Mouse (Mus musculus) brain, embryonic 14.5 days (tissue): ENCODE measurements around the gene Dcpp2. TPM values are rescaled to one million over a fixed set of nuclear protein-coding genes. Genes with fewer than 3 reads are reported as not detected.
"Not testable (repeated sequence)": the region's sequence is repeated elsewhere in the genome, so short reads cannot be mapped to it uniquely, and the experiment has no call there.

Experiments
- DNase-seq: peaks from one replicate; pipeline ENCODE4 v3.0.0-alpha.2; 2011; ENCODE audit warnings: low read depth
- CTCF ChIP-seq: fragments of 200-500 bp; IDR thresholded peaks from 2 replicates; pipeline ENCODE4 v1.5.1; 2012; ENCODE audit warnings: inconsistent platforms, mild to moderate bottlenecking, moderate library complexity, borderline replicate concordance; ENCODE audit not compliant: insufficient read depth, insufficient read length; ENCODE audit errors: extremely low read depth
- POLR2A ChIP-seq: fragments of 200-500 bp; IDR thresholded peaks from 2 replicates; pipeline ENCODE4 v1.6.1; 2012; ENCODE audit warnings: mild to moderate bottlenecking, inconsistent platforms, borderline replicate concordance; ENCODE audit not compliant: poor library complexity, insufficient read depth, insufficient read length, severe bottlenecking; ENCODE audit errors: extremely low read depth
- polyA plus RNA-seq: library from polyadenylated mRNA; depleted of rRNA; stranded (reverse); fragments of >200 nt; gene quantifications from 2 replicates; pipeline ENCODE4 v1.2.3, GENCODE M21; 2012; rRNA removed

The Dcpp2 gene
- not detected in 2 replicates for polyA plus RNA-seq

DNA sequence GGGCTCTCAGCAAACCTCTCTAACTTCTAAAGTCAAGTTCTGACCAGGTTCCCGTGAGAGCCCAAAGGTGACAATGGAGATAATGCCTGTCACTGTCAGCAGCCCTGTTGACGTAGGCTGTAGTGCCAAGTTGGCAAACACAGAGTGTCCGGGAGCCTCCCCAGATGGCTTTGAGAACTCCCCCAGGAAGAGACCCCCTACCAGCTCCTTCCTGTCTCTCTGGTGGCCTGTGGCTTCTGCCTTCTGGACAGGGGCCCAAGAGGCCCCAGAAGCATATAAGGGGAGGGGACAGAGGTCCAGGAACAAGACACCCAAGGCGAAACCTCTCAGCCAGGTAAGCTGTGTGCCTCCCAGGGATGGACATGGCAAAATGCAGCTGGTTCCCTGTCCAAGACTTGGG lies at the start of gene Dcpp2, which contains the start of gene Dcpp1:
TSS of gene Dcpp2 (plus strand) at position 305 of the 400 bp plus-strand sequence.
TSS of gene Dcpp1 (plus strand) at position 301 of the 400 bp plus-strand sequence.
- DNase-seq: not testable (repeated sequence)

DNA sequence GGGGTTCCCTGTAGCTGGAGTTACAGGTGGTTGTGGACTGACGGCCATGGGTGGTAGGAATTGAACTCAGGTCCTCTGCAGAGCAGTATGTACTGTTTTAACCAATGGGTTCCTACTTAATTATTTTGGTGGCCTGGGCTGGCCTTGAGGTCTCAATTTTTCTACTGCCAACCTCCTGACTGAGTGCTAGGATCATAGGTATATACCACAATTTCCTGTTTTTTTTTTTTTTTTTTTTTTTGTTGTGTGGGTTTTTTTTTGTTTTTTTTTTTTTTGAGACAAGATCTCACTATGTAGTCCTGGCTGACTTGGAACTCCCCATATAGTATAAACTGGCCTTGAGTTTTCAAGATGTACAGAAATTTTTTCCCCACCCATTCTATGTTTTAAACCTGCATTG lies 49.5 kb upstream of the Dcpp2 start:
- TF ChIP-seq POLR2A: no peak
- no peak for DNase-seq

DNA sequence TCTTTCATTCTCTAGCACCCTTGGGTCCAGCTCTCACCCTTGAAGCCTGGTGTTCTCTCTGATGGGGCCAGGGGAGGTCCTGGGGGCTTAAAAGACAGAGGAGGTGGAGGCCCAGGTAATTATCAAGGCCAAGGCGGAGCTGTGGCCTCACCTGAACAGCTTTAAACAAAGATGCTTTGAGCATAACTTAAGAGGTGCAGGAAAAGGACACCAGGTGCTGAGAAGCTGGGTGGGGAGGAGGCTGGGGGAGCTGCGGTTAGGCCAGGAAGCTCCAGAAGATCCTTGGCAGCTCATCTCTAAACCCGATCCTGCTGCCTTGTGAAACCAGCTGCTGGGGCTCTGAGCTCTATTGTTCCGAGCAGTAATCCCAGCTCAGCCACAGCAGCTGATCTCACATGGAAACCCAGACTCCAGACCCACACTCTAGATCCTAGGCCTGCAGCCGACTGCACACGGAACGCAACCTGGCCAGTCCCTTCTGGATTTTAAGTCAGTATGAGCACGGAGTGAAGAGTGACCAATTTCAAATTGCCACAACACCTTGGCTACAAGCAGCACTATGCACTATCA lies 44.6 kb upstream of the Dcpp2 start, which contains the start of gene Prss33:
TSS of gene Prss33 (minus strand) at position 51 of the 570 bp plus-strand sequence.
- TF ChIP-seq POLR2A (no peak), CTCF (no peak)
- peak; percentile 41 for DNase-seq

DNA sequence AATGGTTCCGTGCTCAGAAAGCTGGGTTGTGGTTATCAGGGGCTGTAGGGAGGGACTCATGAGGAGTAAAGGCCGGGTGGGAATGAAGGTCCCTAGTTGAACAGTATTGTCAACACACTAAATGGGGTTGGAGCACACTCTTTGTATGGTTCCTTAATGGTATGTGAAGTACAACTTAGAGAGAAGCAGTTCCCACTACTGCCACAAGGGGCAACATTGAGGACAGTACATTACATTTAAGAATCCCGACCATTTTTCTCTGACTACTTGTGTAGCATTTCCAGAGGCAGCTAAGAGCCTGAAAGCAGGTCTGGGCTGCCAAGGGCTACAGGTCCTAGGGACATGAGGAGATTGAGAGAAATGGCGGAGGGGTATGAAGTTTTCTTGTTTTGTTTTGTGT lies 39.5 kb upstream of the Dcpp2 start:
- DNase-seq: peak; percentile 79
- TF ChIP-seq CTCF: peak; percentile 62
- TF ChIP-seq POLR2A: no peak

DNA sequence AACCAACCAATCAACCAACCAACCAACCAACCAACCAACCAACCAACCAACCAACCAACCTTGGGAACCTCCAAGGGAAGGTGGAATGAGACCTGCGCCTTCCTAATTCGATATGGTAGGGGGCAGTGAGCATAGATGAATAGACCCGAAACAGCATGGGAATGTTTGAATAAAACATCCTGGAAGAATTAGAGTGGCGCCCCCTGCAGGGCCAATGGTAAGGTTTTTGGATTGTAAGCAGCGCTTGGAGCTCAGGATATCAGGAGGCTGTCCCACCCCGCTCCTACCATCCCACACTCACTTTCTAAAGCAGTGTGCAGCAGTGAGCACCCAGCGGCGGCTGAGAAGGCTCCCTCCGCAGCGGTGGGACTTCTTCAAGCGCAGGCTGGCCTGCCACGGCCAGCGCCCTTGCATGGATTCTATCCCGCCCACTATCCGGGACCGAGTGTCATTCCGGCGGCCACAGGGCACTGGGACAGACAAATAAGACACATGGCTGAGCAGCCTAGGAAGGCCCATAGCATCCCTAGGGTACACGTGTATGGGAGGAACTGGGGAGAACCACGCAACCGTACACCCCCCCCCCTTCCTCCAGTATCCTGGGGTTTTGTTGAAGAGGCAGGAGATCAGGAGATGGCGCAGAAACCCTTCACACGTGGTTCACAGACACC lies 37.4 kb upstream of the Dcpp2 start:
- TF ChIP-seq CTCF: peak; percentile 15; the same call in 1 of the 2 replicates
- TF ChIP-seq POLR2A: no peak
- no peak for DNase-seq

DNA sequence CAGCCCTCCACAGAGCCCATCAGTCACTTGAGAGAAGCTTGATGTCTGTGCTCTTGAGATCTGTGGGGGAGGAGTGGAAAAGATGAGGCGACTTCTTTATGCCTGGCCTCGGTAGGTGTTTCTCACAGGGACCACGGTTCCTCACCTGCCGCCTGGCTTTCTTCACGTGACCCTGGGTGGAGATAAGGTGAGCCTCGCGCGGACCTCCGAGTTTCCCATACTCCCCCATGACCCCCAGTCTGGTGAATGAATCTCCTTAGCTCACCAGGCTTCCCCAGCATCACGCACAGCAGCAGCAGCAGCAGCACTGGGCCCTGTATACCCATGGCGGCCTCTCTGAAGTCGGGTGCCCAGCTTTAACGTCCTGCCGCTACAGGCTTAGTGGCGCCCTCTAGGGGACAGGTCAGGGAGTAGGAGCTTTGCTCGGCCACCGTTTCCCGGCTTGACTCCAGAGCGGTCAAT lies 36.8 kb upstream of the Dcpp2 start, which contains the start of the genes Prss32 and Prss41:
TSS of gene Prss32 (plus strand) at position 44 of the 462 bp plus-strand sequence.
TSS of gene Prss41 (minus strand) at position 361 of the 462 bp plus-strand sequence.
- TF ChIP-seq POLR2A: no peak
- peak; percentile 66 for TF ChIP-seq CTCF
- peak; percentile 45 for DNase-seq

DNA sequence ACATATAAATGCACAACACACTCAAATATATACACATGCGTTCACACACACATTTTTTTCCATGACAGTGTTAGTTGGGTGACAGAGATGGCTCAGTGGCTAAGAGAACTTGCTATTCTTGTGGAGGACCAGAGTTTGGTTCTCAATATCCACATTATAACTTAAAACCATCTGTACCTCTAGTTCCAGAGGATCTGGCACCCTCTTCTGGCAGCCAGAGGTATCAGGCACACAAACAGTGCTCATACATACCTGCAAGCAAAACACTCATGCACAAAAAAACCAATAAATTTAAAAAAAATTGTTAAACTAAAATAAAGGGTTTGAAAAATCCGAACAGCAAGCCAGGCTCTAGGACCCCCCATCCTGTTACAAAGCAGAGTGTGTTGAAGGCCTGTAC lies 30.7 kb upstream of the Dcpp2 start:
- TF ChIP-seq CTCF (peak; percentile 18; the same call in 1 of the 2 replicates), POLR2A (no peak)
- no peak for DNase-seq

DNA sequence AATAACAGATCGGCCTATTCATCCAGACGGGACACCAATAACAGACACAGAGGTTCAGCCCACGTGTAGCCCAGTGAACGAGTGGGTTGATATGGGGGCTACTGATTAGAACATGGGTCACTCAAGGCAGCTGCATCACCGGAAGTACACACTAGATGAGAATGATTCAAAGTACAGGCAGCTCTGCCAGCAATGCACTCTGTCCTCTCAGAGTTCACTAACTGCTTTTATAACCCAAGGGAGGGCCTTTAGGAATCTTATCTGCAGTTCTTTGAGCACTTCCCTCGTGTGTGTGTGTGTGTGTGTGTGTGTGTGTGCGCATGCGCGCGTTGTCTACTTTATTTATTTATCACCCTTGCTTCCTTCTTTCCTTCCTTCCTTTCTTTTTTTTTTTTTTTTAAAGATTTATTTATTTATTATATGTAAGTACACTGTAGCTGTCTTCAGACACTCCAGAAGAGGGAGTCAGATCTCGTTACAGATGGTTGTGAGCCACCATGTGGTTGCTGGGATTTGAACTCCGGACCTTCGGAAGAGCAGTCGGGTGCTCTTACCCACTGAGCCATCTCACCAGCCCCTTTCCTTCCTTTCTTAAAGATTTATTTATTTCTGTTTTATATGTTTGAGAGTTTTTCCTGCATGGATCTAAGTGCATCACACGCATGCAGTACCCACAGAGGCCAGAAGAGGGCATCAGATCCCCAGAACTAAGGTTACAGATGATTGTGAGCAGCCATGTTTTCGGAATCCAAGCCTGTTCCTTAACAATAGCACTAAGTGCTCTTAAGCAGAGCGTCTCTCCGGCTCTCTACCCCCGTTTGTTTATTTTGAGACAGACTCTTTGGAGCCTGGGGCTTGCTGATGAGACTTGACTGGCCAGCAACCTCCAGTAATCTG lies 29.6 kb upstream of the Dcpp2 start:
- TF ChIP-seq CTCF (peak; percentile 75; the same call in 1 of the 2 replicates), POLR2A (no peak)
- DNase-seq: peak; percentile 85

DNA sequence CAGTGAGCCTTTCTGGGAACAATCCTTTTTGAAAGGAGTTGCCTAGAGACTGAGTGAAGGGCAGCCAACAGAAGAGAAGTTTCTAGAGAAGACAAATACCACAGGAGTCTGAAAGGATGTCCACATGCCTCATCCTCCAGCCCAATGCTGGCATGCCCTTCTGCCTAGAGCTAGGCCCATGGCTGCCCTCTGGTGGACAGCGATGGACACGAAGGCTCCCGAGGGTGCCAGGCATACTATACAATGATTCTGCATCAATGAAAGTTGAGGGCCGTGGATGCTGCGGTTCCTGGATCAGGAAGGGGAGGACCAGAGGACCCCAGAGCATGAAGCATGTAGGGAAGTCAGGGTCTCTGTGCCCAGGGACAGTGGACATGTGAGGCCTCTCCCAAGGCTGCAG lies 27.4 kb upstream of the Dcpp2 start:
- DNase-seq: peak; percentile 45
- TF ChIP-seq POLR2A: no peak
- TF ChIP-seq CTCF: peak; percentile 67

DNA sequence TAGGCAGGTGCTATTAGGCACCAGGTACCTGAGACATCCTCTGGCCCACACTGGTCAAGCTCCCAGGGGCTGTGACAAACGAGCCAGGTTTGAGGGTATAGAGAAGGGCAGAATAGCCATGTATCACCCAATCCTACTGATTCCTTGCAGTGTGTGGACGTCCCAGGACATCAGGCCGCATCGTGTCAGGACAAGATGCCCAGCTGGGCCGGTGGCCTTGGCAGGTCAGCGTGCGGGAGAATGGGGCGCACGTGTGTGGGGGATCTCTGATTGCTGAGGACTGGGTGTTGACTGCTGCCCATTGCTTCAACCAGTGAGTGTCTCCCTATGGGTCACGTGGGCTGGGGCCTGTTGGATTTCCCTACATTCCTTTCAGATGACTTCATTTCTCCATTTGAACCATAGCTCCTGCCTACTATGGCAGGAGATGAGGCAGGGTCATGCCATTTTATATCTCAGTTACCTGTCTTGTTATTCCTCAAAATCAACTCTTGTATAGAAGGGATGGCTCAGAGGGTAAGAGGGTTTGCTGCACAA lies 26.4 kb upstream of the Dcpp2 start:
- DNase-seq: no peak
- TF ChIP-seq CTCF (no peak), POLR2A (no peak)

DNA sequence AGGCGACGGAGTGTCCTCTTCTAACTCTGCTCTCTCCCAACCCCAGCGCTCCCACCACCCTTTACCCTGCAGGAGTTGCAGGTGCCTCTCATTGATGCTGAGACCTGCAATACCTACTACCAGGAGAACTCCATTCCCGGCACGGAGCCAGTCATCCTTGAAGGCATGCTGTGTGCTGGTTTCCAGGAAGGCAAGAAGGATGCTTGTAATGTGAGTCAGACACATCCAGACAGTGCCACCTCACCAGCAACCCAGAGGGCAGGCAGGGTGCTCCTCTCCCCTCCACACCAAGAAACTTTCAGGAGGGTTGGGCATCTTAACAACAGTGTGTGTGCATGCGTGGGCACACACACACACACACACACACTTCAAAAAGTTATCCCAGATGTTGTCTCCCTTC lies 23.5 kb upstream of the Dcpp2 start:
- TF ChIP-seq POLR2A: no peak
- no peak for TF ChIP-seq CTCF
- DNase-seq: no peak
